Mouse (Mus musculus) ovary, adult 18-20 months (tissue): ENCODE measurements around the gene Slc25a22.
"Not testable (repeated sequence)": the region's sequence is repeated elsewhere in the genome, so short reads cannot be mapped to it uniquely, and the experiment has no call there.

Source experiments
- DNase-seq: peaks from one replicate; pipeline ENCODE4 v3.0.0; 2022; ENCODE audit warnings: low spot score, mixed read lengths

Gene Slc25a22

DNA sequence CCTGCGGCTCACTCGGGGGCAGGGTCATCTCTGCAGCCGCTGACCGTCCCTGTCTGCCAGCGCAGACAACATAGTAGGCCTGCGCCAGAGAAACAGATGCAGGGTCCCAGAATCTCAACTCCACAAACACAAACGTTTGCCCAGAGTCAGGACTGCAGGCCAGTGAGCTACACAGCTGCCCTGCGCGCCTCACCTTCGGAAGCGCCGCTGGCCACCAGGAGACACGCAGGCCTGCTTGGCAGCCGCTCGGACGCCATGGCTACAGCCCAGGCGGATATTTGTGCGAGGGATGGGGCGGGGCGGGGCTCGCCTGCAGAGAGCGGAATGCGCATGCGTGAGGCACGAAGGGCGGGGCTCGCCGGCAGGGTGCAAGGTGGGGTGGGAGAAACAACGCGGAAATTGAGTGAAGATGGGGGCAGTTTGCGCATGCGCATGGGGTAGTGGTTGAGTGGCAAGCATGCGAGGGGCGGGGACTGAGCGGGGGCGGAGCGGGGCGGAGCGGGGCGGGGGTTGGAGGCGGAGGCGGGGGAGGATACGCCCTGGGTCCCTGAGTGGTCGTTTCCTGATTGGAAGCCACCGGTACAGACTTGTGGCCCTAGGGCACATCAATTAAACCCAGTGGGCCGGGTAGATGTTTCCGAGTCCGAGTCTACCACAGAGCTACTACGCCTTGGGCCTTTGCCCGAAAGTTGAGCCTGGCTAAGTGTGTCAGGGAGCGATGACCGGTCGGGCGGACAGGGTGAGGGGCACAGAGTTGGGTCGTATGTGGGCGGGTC, 23.7 kb downstream of the Slc25a22 start, which contains the start of gene Gatd1:
Gene Gatd1, minus strand, starts transcription at position 328 of the 776 bp plus-strand sequence.
- peak; percentile 98 for DNase-seq

DNA sequence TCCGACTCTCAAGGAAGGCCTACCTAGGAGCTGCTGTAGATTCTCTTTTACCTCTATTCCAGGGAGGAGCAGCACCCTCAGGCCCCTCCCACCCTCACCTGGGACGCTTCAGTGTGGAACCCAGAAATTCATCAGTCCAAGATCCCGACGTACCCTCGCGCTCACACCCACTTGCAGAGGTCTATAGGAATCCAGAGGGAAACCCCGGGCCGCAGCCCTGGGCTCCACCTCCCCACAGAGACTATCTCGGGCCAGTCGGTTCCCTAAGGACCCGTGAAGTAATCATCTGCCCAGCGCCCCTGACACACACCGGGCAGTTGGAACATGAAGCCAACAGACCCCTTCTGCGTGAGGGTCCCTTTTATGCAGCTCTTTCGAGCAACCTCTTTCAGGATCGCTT, 24.4 kb downstream of the Slc25a22 start:
- DNase-seq, result no peak

DNA sequence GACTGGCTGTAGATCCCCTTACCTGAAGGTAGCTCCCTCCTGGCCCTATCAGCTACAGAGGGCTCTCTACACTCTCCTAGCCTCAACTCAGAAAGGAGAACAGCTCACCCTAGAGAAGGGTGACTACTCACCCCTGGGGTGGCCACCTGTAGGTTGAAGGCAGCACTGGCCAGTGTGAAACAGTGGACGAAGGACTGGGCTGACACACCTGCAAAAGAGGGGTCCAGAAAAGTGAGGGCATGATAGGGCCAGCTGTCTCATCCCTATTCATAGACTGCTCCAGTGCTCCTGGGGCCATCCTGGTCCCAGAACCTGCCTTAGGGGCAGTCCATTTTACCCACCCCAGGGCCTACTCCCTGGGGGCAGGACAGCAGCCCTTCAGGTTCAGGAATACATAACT, 26.0 kb downstream of the Slc25a22 start:
- no peak for DNase-seq

DNA sequence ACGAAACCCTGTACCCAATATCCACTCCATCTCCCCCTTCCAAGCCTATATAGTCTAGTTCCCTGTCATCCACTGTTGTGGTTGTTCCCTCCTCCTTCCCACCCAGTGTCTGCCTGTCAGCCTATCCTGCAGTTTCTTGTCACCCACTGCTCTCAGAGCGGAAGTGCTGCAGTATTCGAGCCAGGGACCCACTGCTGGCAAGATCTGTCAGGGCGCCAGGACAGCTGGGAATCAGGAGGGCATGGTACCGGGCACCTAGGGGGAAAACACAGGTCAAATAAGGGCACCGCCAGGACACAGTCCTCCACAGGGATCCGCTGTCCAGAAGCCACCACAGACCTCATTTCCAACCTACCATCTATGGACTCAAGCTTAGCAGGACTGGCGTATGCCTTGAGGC, 27.1 kb downstream of the Slc25a22 start:
- DNase-seq, result no peak

DNA sequence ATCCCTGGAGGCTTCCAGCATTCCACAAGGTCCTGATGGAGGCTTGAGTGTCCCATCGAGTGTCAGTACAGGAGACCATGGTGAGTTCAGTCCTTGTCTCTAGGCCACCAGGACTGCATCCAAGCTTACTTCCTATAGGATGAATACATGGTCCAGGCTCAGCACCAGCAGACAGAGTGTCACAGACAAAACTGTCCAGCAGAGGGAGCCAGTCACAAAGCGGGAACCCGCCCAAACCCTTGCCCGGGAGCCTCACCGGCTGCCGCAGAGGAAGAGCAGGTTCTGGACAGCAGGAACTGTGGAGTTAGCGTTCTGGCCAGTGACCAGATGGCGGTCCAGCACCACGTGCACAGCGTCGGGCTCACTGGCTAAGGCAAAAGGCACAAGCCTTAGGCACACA, 28.9 kb downstream of the Slc25a22 start:
- DNase-seq, result peak; percentile 68

DNA sequence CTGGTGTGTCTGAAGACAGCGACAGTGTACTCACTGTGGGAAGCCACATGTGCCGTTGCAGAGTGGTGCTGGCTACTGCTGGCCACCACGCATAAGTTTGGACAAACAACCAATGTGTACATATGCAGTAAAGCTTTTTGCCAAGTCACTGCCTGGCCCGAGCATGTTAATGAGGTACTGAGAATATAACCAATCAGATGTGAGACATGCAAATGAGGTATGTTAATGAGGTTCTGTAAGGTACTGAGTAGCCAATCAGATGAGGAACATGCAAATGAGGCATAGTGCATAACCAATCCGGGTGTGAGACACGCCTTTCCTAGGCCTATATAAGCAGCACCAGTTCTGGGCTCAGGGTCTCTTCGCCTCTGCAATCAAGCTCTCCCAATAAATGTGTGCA, 30.0 kb downstream of the Slc25a22 start:
- not testable (repeated sequence) for DNase-seq

DNA sequence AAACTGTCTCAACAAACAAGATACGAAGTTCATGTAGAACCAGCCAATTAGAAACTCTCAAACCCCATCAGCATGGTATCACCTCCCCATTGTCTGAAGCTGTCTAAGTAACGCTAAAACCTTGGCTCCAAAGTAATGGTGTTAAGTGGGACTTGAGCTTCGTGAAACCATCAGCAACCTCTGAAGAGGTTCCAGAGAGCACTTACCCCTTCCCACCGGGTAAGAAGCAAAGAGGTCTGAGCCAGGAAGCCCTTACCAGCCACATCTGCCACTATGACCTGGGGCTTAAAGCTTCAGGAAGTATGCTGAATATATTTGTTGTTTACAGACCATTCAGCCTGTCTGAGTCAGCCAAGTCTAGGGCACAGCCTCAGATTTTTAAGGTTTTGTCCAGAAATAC, 32.2 kb downstream of the Slc25a22 start:
- no peak for DNase-seq

DNA sequence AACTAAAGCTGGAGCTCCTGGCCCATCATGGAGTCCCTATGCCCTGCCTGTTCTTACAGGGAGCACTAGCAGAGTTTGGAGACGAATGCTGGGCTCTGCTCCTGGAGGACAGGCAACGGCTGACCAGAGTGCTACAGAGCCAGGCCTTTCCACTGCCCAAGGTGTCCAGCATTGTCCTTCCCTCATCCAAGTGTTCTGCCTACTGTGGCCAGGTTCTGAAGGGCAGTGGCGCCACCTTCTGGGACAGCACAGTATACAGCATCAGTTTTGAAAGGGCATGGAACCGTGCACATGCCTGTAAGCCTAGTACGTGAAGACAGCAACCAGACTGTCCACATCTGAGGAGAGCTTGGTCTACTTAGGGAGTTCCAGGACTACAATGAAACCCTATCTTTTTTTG, 34.4 kb downstream of the Slc25a22 start:
- peak; percentile 40 for DNase-seq

DNA sequence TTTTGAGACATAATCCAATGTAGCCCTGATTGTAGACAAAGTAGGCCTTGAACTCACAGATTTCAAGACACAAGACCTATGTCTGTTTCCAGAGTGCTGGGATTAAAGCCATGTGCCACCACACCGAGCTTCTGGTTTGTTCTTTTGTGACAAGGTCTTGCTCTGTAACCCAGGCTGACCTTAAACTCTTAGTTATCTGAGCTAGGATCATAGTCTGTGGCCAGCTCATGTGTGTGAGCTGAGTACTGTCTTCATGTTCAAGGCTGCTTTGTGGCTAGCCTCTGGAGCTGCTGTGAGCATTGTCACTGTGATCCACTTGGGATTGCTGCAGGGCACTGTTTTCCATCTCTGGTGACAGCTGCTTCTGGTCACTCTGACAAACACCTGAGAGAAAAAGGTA, 42.3 kb downstream of the Slc25a22 start:
- no peak for DNase-seq

DNA sequence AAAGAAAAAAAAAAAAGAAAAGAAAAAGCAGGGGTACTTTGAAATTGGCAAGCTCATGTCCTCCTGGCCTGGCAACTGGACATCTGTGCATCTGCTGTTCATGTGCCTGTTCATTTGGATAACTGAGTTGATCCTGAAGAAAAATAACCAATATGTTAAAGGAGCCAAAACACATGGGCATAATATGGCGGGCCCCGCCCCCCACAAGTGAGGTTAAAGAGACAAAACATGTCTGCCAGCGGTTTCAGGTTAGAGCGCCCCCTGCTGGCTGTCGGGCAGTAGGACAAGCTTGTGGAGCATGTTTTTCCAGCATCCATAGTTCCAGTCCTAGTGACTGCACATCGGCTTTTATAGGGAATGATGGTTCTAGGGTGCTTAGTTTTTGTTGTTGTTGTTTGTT, 42.9 kb downstream of the Slc25a22 start:
- DNase-seq, result no peak

DNA sequence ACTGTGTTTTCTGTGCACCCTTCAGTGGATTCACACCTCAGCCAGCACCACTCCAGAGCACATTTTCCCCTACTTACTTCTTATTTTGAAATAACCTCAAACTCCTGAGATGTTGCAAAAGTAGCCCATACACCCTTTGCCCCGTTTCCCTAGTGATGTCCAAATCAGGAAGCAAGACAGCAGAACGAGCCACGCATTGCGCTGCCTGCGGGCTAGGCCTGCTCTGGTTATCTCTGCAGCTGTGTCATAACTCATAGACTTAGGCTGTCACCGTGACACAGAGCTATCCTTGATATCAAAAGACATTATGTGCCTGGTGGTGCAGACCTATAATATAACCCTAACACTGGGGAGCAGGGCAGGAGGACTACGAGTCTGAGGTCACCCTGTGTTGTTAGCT, 43.5 kb downstream of the Slc25a22 start:
- no peak for DNase-seq

DNA sequence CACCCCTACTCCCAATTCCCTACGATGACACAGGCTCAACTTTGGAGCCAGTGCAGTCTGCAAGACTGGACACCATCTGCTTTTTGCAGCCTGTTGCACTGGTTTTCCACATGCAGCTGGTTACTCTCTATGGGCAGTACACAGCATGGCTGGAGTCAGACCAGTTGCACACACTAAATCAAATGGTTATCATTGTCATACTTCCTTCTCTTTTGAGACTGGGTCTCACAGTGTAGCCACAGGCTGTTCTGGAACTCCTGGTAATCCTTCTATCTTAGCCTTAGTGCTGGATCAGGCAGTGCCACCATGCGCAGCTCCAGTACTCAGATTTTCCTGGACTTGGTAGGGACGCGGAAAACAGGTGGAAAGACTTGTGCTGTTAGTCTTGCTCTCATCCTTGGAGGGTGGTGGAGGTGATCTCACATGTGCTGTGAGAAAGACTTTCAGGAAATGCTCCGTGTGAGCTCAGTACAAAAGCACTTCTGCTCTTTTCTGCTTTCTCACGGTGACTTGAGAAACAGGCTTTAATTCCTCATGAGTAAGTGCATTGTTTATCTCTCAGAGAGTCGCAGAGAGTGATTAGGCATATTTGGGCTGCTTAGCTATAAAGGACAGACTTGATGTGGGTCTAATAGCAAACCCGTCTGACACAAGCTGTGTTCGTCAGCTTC, 45.0 kb downstream of the Slc25a22 start:
- no peak for DNase-seq

DNA sequence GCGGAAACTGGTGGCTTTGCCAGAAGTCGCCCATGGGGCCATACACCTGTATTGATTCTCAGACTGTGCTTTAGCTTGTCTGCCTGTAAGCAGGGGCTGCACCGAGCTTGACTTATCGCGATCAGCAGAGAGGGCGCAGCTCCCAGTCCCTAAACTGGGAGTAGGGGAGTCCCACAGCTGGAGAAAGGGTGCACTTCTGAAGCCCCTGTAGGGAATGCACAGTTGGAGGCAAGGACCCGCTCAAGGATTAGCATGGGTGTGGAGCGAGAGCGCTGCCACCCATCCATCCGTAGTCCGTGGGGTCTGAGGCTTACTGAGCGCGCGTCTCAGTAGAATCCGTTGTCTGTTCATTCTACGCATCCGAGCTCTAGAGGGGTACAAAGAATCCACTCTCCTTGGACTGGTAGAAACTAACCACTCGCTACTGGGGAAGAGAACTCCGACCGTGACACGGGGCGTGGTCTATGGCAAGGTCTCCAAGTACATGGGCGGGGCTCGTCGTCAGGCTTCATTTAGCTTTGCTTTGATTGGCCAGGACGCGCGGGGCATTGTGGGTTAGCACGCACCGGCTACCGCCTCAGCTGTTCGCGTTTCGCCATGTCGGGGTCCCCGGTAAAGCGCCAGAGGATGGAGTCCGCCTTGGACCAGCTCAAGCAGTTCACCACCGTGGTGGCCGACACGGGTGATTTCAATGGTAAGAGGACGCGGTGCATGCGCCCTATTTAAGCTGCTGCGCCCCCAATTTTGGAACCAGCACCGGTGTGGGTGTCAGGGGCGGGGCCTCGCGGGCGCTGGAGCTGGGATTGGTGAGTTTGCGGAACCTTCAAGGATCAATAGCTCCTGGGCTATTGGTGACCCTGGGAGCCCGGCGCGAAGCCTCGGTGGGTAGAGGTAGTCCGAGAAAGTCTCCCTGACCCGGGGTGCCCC, 45.8 kb downstream of the Slc25a22 start, which contains the start of gene Taldo1:
Gene Taldo1, plus strand, starts transcription at position 575 of the 927 bp plus-strand sequence.
- peak; percentile 91 for DNase-seq

DNA sequence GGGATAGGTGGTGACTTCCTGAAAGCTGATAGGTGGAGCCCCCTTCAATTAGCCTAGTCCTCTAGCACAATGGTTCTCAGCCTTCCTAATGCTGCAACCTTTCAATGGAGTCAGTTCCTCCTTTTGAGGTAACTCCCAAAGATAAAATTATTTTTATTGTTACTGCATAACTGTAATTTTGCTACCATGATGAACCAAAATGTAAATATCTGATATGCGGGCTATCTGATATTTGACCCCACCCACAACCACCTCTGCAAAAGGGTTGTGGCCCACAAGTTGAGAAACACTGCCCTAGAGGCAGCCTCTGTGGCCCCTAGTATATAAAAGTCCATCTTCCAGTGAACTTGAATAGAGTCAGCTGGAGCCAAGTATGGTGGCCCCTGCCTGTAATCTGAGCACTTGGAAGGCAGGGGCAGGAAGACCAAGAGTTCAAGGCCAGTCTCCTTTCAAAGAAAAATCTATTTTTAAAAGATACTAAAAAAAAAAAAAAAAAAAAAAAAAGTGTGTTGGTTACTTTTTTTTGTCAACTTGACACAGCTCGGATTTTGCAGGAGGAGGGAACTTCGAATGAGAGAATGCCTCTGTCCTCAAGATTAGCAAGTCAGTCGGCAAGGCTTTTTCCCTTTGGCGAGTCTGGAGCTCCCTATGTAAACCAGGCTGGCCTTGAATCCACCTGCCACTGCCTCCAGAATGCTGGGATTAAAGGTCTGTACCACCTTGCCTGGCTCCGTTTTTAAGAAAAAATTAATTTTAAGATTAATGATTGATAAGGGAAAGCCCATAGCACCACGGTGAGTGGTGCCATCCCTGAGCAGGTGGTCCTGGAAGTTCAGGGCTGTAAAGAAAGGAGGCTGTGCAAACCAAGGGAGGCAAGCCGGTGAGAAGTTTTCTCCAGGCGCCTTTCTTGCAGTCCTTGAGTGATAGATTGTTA, 47.1 kb downstream of the Slc25a22 start:
- no peak for DNase-seq

DNA sequence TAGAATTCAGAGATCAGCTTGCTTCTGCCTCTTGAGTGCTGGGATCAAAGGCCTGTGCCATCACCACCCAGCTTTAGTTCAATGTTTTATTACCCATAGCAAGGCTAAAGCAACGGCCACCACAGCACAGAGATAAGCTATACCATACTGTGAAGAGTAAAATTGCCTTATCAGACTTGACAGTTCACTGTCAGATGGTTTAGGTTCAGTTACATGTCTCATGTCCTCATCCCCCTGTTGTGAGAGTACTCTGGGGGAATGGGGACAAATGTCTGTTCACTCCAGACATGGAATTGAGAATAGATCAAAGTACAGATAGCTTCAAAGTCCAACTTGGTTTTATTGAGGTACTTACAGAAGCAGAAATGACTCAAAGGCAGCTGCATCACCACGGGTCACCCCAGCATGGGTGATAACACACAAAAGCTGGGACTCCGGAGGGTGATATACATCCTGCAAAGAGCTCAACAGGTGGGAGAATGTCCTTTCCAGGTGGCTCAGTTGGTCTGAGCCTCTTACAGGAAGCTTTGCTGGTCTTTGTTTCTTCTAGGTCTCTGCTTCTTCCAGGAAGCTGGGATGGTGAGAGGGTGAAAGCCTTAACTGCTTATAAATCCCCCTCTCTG, 49.1 kb downstream of the Slc25a22 start:
- no peak for DNase-seq

DNA sequence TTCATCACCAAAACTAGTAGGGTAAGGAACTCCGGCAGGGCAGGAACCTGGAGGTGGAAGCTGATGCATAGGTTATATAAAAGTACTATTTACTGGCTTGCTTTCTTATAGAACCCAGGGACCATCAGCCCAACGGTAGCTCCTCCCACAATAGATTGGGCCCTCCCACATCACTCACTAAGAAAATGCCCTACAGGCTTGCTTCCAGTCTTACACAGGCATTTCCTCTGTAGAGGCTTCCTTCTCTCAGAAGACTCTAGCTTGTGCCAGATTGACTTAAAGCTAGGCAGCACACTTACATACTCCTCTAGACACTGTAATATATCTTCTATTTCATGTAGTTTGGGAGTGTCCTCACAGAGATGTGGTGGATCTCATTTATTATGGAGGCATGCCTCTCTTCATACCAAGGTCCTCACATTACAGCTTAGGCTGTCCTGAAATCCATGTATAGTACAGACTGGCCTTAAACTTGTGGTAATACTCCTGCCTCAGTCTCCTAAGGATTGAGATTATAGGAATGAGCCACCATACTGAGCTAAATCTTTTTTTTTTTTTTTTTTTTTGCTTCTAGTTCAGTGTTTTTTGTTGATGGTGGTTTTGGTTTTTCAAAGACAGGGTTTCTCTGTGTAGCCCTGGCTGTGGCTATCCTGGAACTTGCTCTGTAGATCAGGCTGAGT, 49.7 kb downstream of the Slc25a22 start:
- DNase-seq, result no peak

DNA sequence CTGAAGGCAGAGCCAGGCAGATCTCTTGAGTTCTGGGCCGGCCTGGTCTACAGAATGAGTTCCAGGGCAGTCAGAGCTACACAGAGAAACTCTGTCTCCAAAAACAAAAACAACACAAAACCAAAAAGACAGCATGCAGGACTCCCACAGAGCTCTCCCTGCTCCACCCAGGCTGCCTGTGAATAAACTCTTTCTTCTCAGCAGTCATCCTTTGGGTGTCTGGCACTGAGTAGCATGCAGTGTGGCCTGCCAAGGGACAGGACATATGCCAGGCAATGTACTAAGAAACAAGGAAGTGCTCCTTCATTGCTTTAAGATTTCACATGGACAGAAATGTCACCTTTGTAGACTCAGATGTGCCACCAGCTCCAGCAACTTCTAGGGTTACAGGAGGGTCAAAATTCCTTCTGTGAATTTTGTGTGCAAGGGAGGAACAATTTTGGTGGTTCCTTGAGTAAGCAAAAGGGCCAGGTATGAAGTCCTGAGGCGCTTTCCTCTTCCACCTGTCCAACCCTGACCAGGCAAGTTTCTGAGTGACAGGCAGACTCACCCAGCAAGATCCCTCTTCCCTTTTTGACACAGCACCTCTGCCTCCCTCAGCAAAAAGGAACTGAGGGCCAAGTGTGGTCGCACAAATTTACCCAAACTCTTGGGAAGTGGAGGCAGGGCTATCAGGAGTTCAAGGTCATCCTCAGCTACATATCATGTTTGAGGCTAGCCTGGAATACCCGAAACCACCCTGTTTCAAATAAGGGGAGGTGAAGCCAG, 56.4 kb downstream of the Slc25a22 start:
- DNase-seq, result no peak
